Mouse (Mus musculus): ENCODE results near the gene Olfr288.

Olfr288 gene

GRCm38 (mm10) chr15:98166963-98167644, 28.2 kb downstream of the Olfr288 start, which contains the start of gene Ccdc184:
TSS of gene Ccdc184 (plus strand) at chr15:98167158.
- DNase-seq (ENCODE audit: extremely low spot score, low read depth, low spot score), result no peak

GRCm38 (mm10) chr15:98165525-98165924, 29.8 kb downstream of the Olfr288 start, which contains the start of gene Asb8:
TSS of gene Asb8 (minus strand) at chr15:98165625.
- no peak for DNase-seq (ENCODE audit: extremely low spot score, low read depth, low spot score)

GRCm38 (mm10) chr15:98162561-98162960, 32.8 kb downstream of the Olfr288 start:
- no peak for DNase-seq (ENCODE audit: extremely low spot score, low read depth, low spot score)

DNA sequence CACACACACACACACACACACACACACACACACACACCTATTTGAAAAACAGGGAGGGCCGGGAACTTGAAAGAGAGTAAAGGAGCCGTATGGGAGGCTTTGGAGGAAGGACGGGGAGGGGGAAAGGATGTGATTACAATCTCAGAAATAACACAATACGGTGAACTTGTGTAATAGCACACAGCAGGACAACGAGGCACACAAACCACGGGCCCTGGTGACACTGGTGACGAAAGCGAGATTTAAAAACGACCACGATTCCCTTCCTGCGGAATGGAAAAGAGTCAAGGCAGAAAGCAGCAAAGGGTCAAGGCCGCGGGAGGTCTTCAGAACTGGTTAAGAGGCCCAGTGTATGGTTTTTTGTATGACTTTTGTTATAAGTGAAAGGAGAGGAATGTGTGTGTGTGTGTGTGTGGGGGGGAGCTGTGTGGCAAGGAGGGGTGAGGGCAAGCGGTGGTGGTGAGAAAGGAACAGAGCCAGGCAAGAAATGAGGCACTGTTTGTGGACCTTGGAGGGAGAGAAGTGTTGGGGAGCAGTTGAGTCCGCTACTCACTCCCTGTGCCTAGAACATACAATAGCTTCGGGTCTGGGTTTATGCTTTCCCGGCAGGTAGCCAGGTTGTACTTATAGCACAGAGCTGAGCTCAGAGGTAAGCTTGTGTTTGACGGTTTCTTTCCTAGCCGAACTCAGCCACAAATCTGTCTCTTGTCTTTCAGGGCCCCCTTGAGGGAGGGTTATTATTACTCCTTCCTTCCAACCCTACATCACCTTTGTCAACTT, 34.1 kb downstream of the Olfr288 start:
- no peak for DNase-seq (ENCODE audit: extremely low spot score, low read depth, low spot score)

GRCm38 (mm10) chr15:98157253-98157652, 38.1 kb downstream of the Olfr288 start:
- DNase-seq (ENCODE audit: extremely low spot score, low read depth, low spot score), result no peak

DNA sequence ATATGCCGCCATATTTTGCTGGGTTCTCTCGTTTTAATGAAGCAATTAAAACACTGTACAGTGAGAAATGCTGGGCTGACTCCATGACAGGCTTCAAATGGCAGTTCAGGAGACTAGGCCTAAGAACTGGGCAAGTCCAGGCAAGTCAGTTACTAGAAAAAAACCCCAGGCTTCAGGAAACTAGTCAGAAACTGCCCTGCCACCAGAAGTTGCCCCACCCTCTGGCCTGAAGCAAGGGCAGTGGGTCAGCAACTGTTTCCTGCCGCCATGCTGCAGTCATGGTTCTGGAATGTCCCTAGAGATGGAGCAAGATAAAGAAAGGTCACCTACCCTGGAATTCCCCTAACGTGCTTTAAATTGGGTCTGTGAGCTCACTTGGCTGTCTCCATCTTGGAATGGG, 39.4 kb downstream of the Olfr288 start:
- no peak for DNase-seq (ENCODE audit: extremely low spot score, low read depth, low spot score)

DNA sequence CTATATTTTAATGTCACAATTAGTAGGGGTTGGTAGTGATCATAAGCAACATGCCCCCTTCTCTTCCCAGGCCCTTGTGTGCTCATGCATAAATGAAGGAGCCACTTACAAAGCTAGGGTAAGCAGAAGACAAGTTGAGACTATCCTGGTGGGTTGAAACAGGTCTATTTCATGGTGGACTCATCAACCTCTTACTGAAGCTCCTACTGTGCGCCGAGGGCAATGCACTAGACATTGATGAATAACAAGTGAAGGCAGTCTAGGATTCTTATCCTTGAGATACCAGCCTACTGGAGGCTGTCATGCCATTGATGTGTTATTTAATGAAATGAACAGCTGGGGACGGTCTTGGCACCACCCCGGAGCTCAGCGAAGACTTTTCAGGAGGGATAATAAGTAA, 40.1 kb downstream of the Olfr288 start:
- no peak for DNase-seq (ENCODE audit: extremely low spot score, low read depth, low spot score)

DNA sequence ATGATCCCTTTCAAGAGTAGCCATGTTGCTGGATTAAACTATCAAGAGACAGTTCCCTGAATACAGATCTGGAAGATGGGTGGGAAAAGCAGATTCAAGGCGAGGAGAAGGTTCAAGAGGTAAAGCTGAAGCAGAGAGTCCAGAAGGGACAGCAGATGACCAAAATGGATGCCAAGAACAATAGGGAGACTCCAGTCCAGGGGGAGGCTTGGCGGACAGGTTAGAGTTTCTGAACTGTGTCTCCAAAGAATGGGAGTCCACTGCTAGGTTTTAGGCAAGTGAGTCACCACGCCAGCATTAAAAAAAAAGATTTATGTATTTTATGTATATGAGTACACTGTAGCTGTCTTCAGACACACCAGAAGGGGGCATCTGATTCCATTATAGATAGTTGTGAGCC, 40.7 kb downstream of the Olfr288 start:
- no peak for DNase-seq (ENCODE audit: extremely low spot score, low read depth, low spot score)

DNA sequence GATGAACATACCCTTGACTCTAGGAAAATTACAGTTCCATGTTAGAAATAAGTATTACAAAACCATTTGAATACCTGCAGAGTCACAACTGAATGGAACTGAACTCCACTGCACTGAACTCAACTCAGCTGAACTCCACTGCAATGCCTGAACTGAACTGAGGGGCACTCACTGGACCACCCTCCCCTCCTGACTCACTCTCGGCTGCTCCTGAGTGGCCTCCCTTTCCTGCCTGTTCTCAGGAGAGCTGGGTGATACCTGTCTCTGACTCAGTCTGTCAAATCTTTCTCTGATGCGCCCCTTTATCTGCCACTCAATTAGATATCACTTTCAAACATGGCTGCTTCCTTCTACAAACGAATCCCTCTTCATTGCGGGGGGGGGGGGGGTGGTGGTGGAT, 41.2 kb downstream of the Olfr288 start:
- no peak for DNase-seq (ENCODE audit: extremely low spot score, low read depth, low spot score)

GRCm38 (mm10) chr15:98153625-98154024, 41.7 kb downstream of the Olfr288 start:
- DNase-seq (ENCODE audit: extremely low spot score, low read depth, low spot score), result peak; percentile 46

DNA sequence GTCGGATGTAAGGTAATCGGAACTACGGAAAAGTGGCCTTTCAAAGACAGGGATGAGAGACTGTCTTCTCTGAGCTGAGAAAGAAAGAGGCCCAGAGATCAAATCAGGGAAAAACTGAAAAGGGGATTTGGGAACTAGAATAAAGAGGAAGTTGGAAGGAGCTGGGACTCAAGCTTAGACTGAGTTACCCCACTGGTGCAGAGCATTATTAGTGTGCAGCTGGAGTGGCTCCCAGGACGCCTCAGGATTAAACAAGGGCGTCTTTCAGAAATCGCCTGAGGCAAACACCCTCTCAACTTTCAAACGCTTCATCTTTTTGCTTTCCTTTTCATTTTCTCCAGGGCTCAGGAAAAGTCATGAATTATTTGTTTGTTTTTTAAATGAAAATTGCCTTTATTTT, 42.4 kb downstream of the Olfr288 start:
- DNase-seq (ENCODE audit: extremely low spot score, low read depth, low spot score), result no peak

- no peak for DNase-seq (ENCODE audit: extremely low spot score, low read depth, low spot score)
Observed at GRCm38 (mm10) chr15:98149166-98149602, 46.2 kb downstream of the Olfr288 start.

DNA sequence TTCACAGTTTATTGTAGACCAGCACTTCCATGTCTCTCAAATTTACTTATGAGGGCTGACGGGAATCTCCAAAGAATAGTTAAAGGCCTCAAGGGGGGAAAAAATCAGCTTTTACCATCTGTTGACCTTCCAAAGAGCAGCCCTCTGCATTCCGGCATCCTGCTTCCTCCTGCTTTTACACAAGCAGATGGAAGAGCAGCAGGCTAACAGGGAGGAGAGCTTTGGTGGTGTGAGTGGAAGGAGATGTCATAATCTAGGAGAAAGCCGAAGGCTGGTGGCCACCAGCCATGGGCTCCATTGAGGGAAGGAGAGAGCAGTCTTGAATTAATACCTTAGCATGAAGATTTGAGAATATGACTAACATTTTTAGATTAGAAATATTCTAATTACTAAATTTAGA, 47.0 kb downstream of the Olfr288 start:
- no peak for DNase-seq (ENCODE audit: extremely low spot score, low read depth, low spot score)

DNA sequence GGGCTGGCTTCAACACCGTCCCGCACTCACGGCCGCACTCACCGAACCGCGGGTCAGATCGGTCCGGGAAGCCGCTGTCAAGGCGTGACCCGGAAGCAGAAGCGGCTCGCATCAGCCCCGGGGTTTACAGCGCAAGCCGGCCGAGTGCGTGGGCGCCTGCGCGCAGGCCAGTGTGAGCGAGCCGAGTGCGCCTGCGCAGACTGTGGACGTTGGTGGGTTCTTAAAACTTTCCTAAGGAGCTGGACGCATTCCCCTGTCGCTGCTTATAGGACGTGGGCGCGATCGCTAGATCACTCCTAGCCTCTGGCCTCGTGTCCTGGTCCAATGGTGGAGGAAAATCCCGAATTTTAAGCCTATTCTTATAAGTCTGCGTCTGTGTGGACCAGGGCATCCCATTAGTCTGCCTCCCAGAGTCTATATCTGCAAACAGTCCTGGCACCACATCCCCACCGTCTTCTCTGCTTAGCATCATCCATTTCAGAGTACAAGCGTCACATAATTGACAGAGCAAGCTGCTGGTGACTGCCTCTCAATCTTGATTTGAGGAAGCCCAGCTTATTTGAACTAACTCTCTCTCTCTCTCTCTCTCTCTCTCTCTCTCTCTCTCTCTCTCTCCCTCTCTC, 49.7 kb downstream of the Olfr288 start:
- peak; percentile 86 for DNase-seq (ENCODE audit: extremely low spot score, low read depth, low spot score)

GRCm38 (mm10) chr15:98144861-98145507, 50.4 kb downstream of the Olfr288 start:
- no peak for DNase-seq (ENCODE audit: extremely low spot score, low read depth, low spot score)

DNA sequence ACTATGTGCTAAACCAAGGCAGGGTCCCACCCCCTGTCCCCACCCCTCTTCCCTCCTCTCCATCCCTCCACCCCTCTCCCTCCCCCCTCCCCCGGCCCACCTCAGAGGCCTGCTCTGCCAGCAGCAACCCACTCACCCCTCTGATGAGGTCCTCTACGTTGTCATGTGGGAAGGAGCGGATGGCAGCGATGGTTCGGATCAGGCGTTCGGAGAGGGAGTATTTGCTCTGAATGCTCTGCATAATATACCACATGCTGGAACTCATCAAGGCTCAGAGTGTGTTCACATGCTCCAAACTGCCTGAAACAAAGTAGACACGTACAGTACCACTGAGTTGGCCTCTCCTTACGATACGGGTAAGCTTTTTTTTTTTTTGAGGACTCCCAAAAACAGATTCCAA, 52.8 kb downstream of the Olfr288 start:
- no peak for DNase-seq (ENCODE audit: extremely low spot score, low read depth, low spot score)

- DNase-seq (ENCODE audit: extremely low spot score, low read depth, low spot score), result no peak
Observed at GRCm38 (mm10) chr15:98140809-98141208, 54.5 kb downstream of the Olfr288 start.

DNA sequence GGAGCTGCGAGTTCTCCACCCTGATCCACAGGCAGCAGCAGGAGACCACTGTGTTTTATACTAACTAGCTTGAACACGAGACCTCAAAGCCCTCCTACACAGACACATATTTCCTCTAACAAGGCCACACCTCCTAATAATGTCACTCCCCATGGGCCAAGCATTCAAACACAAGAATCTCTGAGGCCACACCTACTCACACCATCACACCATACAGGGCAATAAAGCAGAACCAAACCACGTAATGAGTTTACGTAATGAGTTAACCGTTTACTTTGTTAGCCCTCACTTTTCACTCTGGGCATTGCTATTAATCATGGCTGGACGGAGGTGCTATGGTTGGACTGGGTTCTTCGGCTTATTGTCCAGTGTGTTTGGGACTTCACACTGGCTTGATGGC, 55.6 kb downstream of the Olfr288 start:
- DNase-seq (ENCODE audit: extremely low spot score, low read depth, low spot score), result no peak

DNA sequence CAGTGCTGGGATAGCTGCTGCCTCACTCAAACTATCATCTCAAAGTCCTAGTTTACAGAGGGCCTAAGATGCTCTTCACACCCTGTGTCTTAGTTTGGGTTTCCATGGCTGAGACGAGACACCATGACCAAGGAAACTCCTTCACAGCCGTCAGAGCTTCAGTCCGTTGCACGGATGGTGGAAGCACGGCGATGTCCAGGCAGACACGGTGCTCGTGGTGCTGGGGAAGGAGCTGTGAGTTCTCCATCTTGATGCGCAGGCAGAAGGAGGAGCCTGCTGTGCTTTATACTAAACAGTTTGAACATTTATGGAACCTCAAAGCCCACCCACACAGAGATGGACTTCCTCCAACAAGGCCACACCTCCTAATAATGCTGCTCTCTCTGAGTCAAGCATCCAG, 58.5 kb downstream of the Olfr288 start:
- DNase-seq (ENCODE audit: extremely low spot score, low read depth, low spot score), result no peak
